Mouse (Mus musculus): ENCODE results near the gene Olfr968.

Olfr968 gene

GRCm38 (mm10) chr9:39783153-39783552 is at the start of gene Olfr968:
Olfr968 (minus strand) TSS chr9:39783253.
- no peak for DNase-seq

- no peak for DNase-seq
These were observed 25.5 kb upstream of the Olfr968 start, which contains the start of gene Olfr970 for GRCm38 (mm10) chr9:39808560-39808959. Olfr970 (plus strand) TSS chr9:39808860.

- no peak for DNase-seq
These were observed 7.5 kb upstream of the Olfr968 start, which contains the start of gene Olfr969 for GRCm38 (mm10) chr9:39790558-39790957. Olfr969 (plus strand) TSS chr9:39790945.

GRCm38 (mm10) chr9:39746428-39746827 is 36.6 kb downstream of the Olfr968 start:
- DNase-seq, result no peak

- DNase-seq, result no peak
These were observed 37.1 kb downstream of the Olfr968 start, which contains the start of gene Olfr967 for GRCm38 (mm10) chr9:39745949-39746348. Olfr967 (plus strand) TSS chr9:39746249.

GRCm38 (mm10) chr9:39740741-39741140 is 42.3 kb downstream of the Olfr968 start:
- no peak for DNase-seq

- no peak for DNase-seq
These were observed 52.4 kb downstream of the Olfr968 start, which contains the start of gene Olfr150 for GRCm38 (mm10) chr9:39730678-39731077. Olfr150 (plus strand) TSS chr9:39730978.

Measured in cerebellum, postnatal 14 days (tissue).